Comparison of ENCODE assay signal across 26 mouse cellular contexts in genomic region chr8:115824478-115824785, GRCm38 (mm10).
A peak's percentile ranks its signal among the peaks of the same experiment; 100 is the strongest.
DNase-seq lines count a peak whose midpoint lies in the region; ATAC-seq lines count a peak whose summit lies in the region.
"Had no signal": no experiment of that assay in that cellular context is flagged by ENCODE, and none has a peak within 500 bp of the region (broad histone marks: within the 10 kb centered on the region; RNA-seq: fewer than 3 reads in every experiment).

No protein-coding gene starts in this region.

- peak overlapping the region; percentile 65 for H3K27ac ChIP-seq in embryonic facial prominence, embryonic 13.5 days
- H3K27ac ChIP-seq in embryonic facial prominence, embryonic 10.5 days (replicated peaks), result no peak overlapping the region
- no peak overlapping the region for H3K27ac ChIP-seq in kidney, embryonic 16.5 days (ENCODE audit: low read length)
- no peak overlapping the region for H3K27ac ChIP-seq in kidney, embryonic 14.5 days (ENCODE audit: low read depth, low read length)
- H3K27ac ChIP-seq: embryonic facial prominence, embryonic 12.5 days; forebrain, embryonic 12.5 days; forebrain, embryonic 15.5 days; heart, adult 2 months; heart, embryonic 10.5 days; heart, embryonic 13.5 days; hindbrain, embryonic 14.5 days had no signal

- no peak overlapping the region for H3K4me2 ChIP-seq in embryonic facial prominence, embryonic 13.5 days
- H3K4me2 ChIP-seq in kidney, embryonic 16.5 days (replicated peaks; ENCODE audit: low read depth, low read length), result no peak overlapping the region
- no peak overlapping the region for H3K4me2 ChIP-seq in kidney, embryonic 14.5 days (replicated peaks; ENCODE audit: low read depth, low read length)
- H3K4me2 ChIP-seq: embryonic facial prominence, embryonic 12.5 days; forebrain, embryonic 12.5 days; forebrain, embryonic 15.5 days; heart, embryonic 13.5 days; hindbrain, embryonic 14.5 days had no signal

- H3K36me3 ChIP-seq in embryonic facial prominence, embryonic 13.5 days, result no peaks in the 10 kb centered on the region
- no peaks in the 10 kb centered on the region for H3K36me3 ChIP-seq in embryonic facial prominence, embryonic 10.5 days (replicated peaks)
- H3K36me3 ChIP-seq in kidney, embryonic 16.5 days (ENCODE audit: insufficient read depth, low read length), result no peaks in the 10 kb centered on the region
- H3K36me3 ChIP-seq in kidney, embryonic 14.5 days (ENCODE audit: control insufficient read depth, insufficient read depth, low read length), result no peaks in the 10 kb centered on the region
- H3K36me3 ChIP-seq: embryonic facial prominence, embryonic 12.5 days; forebrain, embryonic 12.5 days; forebrain, embryonic 15.5 days; heart, embryonic 10.5 days; heart, embryonic 13.5 days had no signal

- H3K27me3 ChIP-seq in embryonic facial prominence, embryonic 13.5 days, result no peaks in the 10 kb centered on the region
- no peaks in the 10 kb centered on the region for H3K27me3 ChIP-seq in embryonic facial prominence, embryonic 10.5 days (replicated peaks; ENCODE audit: low read depth, poor library complexity, severe bottlenecking)
- no peaks in the 10 kb centered on the region for H3K27me3 ChIP-seq in kidney, embryonic 16.5 days (ENCODE audit: insufficient read depth, low read length)
- no peaks in the 10 kb centered on the region for H3K27me3 ChIP-seq in kidney, embryonic 14.5 days (ENCODE audit: control insufficient read depth, insufficient read depth, low read length)
- H3K27me3 ChIP-seq: embryonic facial prominence, embryonic 12.5 days; forebrain, embryonic 12.5 days; forebrain, embryonic 15.5 days; heart, embryonic 13.5 days had no signal

- 63% methylated on average over 6 of the region's 6 CpGs for WGBS in embryonic facial prominence, embryonic 13.5 days
- WGBS in embryonic facial prominence, embryonic 10.5 days, result 84% methylated on average over 6 of the region's 6 CpGs
- 84% methylated on average over 6 of the region's 6 CpGs for WGBS in kidney, embryonic 16.5 days
- 92% methylated on average over 6 of the region's 6 CpGs for whole genome bisulfite sequencing in kidney, embryonic 14.5 days

- DNase-seq in embryonic facial prominence, embryonic 10.5 days (ENCODE audit: low spot score), result no peak
- peak; percentile 46 for DNase-seq in kidney, adult 18-20 months
- DNase-seq in kidney, adult 9 months, result peak; percentile 88
- DNase-seq in kidney, postnatal 14 days, result peak; percentile 54
- DNase-seq in cerebellum, postnatal 25 days, result no peak
- DNase-seq: adrenal gland, adult 8-10 months; adrenal gland, postnatal 25 days; cerebellum, adult 11-12 months; cerebellum, adult 8-10 months; cerebellum, postnatal 10 days; gastrocnemius, postnatal 10 days; gastrocnemius, postnatal 36 days; heart, adult 2 months; heart, postnatal 14 days; heart, postnatal 4 days had no signal

- H3K9ac ChIP-seq in embryonic facial prominence, embryonic 13.5 days, result no peak overlapping the region
- H3K9ac ChIP-seq in kidney, embryonic 16.5 days (replicated peaks; ENCODE audit: low read length), result no peak overlapping the region
- H3K9ac ChIP-seq in kidney, embryonic 14.5 days (ENCODE audit: low read depth, low read length), result no peak overlapping the region
- H3K9ac ChIP-seq: embryonic facial prominence, embryonic 12.5 days; forebrain, embryonic 12.5 days; forebrain, embryonic 15.5 days; heart, embryonic 13.5 days; hindbrain, embryonic 14.5 days had no signal

- no peak overlapping the region for H3K4me3 ChIP-seq in embryonic facial prominence, embryonic 13.5 days
- H3K4me3 ChIP-seq in embryonic facial prominence, embryonic 10.5 days, result no peak overlapping the region
- no peak overlapping the region for H3K4me3 ChIP-seq in kidney, embryonic 16.5 days (ENCODE audit: low read length)
- H3K4me3 ChIP-seq in kidney, embryonic 14.5 days (ENCODE audit: low read length), result no peak overlapping the region
- H3K4me3 ChIP-seq: embryonic facial prominence, embryonic 12.5 days; erythroblast, embryonic 14.5 days; forebrain, embryonic 12.5 days; forebrain, embryonic 15.5 days; heart, adult 2 months; heart, embryonic 10.5 days; heart, embryonic 13.5 days had no signal

- no peaks in the 10 kb centered on the region for H3K9me3 ChIP-seq in embryonic facial prominence, embryonic 13.5 days
- no peaks in the 10 kb centered on the region for H3K9me3 ChIP-seq in embryonic facial prominence, embryonic 10.5 days
- H3K9me3 ChIP-seq in kidney, embryonic 16.5 days (ENCODE audit: low read length), result no peaks in the 10 kb centered on the region
- no peaks in the 10 kb centered on the region for H3K9me3 ChIP-seq in kidney, embryonic 14.5 days (ENCODE audit: control insufficient read depth, low read length)
- H3K9me3 ChIP-seq: embryonic facial prominence, embryonic 12.5 days; forebrain, embryonic 12.5 days; forebrain, embryonic 15.5 days; heart, embryonic 10.5 days; heart, embryonic 13.5 days had no signal

- H3K4me1 ChIP-seq in embryonic facial prominence, embryonic 13.5 days, result peaks cover 27% of the 10 kb centered on the region
- H3K4me1 ChIP-seq in embryonic facial prominence, embryonic 10.5 days, result peaks cover 6% of the 10 kb centered on the region
- H3K4me1 ChIP-seq in kidney, embryonic 16.5 days (ENCODE audit: insufficient read depth, low read length), result peaks cover 21% of the 10 kb centered on the region
- H3K4me1 ChIP-seq in kidney, embryonic 14.5 days (ENCODE audit: control insufficient read depth, insufficient read depth, low read length), result peaks cover 3% of the 10 kb centered on the region; the same call in 1 of the 2 replicates
- H3K4me1 ChIP-seq: forebrain, embryonic 12.5 days; forebrain, embryonic 15.5 days had no signal

- ATAC-seq in embryonic facial prominence, embryonic 13.5 days (ENCODE audit: insufficient number of reproducible peaks, insufficient read depth, low FRiP score, low TSS enrichment, low read depth), result no peak
- no peak for ATAC-seq in kidney, embryonic 16.5 days (ENCODE audit: low FRiP score, low TSS enrichment)
- ATAC-seq in kidney, embryonic 14.5 days (ENCODE audit: low FRiP score, low TSS enrichment), result no peak
- ATAC-seq: activated CD4-positive, CD25-positive, alpha-beta regulatory T cell, adult 4 months; forebrain, embryonic 15.5 days had no signal

Comparison
In these comparisons a context has a peak if more than half of its experiments do, and no peak if none do; other contexts are left out.
1. DNase-seq: peak in kidney, adult 18-20 months (single experiment), kidney, adult 9 months (single experiment) and kidney, postnatal 14 days (single experiment); none in embryonic facial prominence, embryonic 10.5 days (single experiment) and cerebellum, postnatal 25 days (0 of 2).